11 mouse cellular contexts compared by ENCODE assay signal in genomic region chr4:55723124-55723523, GRCm38 (mm10).
DNase-seq lines count a peak whose midpoint lies in the region; ATAC-seq lines count a peak whose summit lies in the region.
"Had no signal": no experiment of that assay in that cellular context is flagged by ENCODE, and none has a peak within 500 bp of the region (broad histone marks: within the 10 kb centered on the region; RNA-seq: fewer than 3 reads in every experiment).

No protein-coding gene starts in this region.

- H3K27me3 ChIP-seq in hindbrain, embryonic 13.5 days: 0 out of 2 replicates have a peak, but pooled peaks cover 4% of the 10 kb centered on the region
- H3K27me3 ChIP-seq in hindbrain, embryonic 12.5 days: no peaks in the 10 kb centered on the region
- H3K27me3 ChIP-seq in heart, embryonic 15.5 days: 0 out of 2 replicates have a peak, but pooled peaks cover 3% of the 10 kb centered on the region
- no peaks in the 10 kb centered on the region for H3K27me3 ChIP-seq in neural tube, embryonic 14.5 days (ENCODE audit: control insufficient read depth, insufficient read depth, low read length)

- 71% methylated on average over 1 of the region's 1 CpGs for WGBS in hindbrain, embryonic 13.5 days
- 76% methylated on average over 1 of the region's 1 CpGs for WGBS in hindbrain, embryonic 12.5 days
- WGBS in heart, embryonic 15.5 days: 86% methylated on average over 1 of the region's 1 CpGs
- WGBS in neural tube, embryonic 14.5 days: 81% methylated on average over 1 of the region's 1 CpGs

- H3K4me3 ChIP-seq in hindbrain, embryonic 13.5 days: no peak overlapping the region
- H3K4me3 ChIP-seq in hindbrain, embryonic 12.5 days: no peak overlapping the region
- H3K4me3 ChIP-seq in heart, embryonic 15.5 days: no peak overlapping the region
- H3K4me3 ChIP-seq in neural tube, embryonic 14.5 days (ENCODE audit: low read depth, low read length): no peak overlapping the region
- H3K4me3 ChIP-seq: erythroblast, embryonic 14.5 days had no signal

- ATAC-seq in hindbrain, embryonic 13.5 days (ENCODE audit: low FRiP score): peak; percentile 63
- ATAC-seq in hindbrain, embryonic 12.5 days (ENCODE audit: low FRiP score): no peak
- ATAC-seq in heart, embryonic 15.5 days (replicated peaks; ENCODE audit: insufficient number of reproducible peaks, insufficient read depth, low FRiP score, low read depth): 0 out of 2 replicates have a peak, but pooled peaks have one; percentile 23
- peak; percentile 71 for ATAC-seq in neural tube, embryonic 14.5 days (ENCODE audit: low read depth)

- H3K4me2 ChIP-seq in hindbrain, embryonic 13.5 days: no peak overlapping the region
- H3K4me2 ChIP-seq in hindbrain, embryonic 12.5 days (replicated peaks): no peak overlapping the region
- no peak overlapping the region for H3K4me2 ChIP-seq in heart, embryonic 15.5 days
- H3K4me2 ChIP-seq in neural tube, embryonic 14.5 days (ENCODE audit: low read depth, low read length): no peak overlapping the region

- DNase-seq in right cerebral cortex, postnatal 10 days (ENCODE audit: low spot score in 2 of 2): peak; percentile 72 to 73
- no peak for DNase-seq in right cerebral cortex, postnatal 36 days (ENCODE audit: low spot score in 2 of 2)
- no peak for DNase-seq in kidney, postnatal 4 days
- no peak for DNase-seq in cerebellum, postnatal 25 days
- DNase-seq: kidney, postnatal 36 days; thymus, postnatal 14 days had no signal

- H3K36me3 ChIP-seq in hindbrain, embryonic 13.5 days: no peaks in the 10 kb centered on the region
- H3K36me3 ChIP-seq in hindbrain, embryonic 12.5 days: no peaks in the 10 kb centered on the region
- no peaks in the 10 kb centered on the region for H3K36me3 ChIP-seq in heart, embryonic 15.5 days
- H3K36me3 ChIP-seq in neural tube, embryonic 14.5 days (ENCODE audit: control insufficient read depth, insufficient read depth, low read length): no peaks in the 10 kb centered on the region

- no peak overlapping the region for H3K27ac ChIP-seq in hindbrain, embryonic 13.5 days
- no peak overlapping the region for H3K27ac ChIP-seq in hindbrain, embryonic 12.5 days
- no peak overlapping the region for H3K27ac ChIP-seq in heart, embryonic 15.5 days
- no peak overlapping the region for H3K27ac ChIP-seq in neural tube, embryonic 14.5 days (ENCODE audit: low read depth, low read length)

- no peaks in the 10 kb centered on the region for H3K9me3 ChIP-seq in hindbrain, embryonic 13.5 days
- H3K9me3 ChIP-seq in hindbrain, embryonic 12.5 days (replicated peaks): no peaks in the 10 kb centered on the region
- no peaks in the 10 kb centered on the region for H3K9me3 ChIP-seq in heart, embryonic 15.5 days (replicated peaks)
- no peaks in the 10 kb centered on the region for H3K9me3 ChIP-seq in neural tube, embryonic 14.5 days (ENCODE audit: control insufficient read depth, low read length)

- peaks cover 15% of the 10 kb centered on the region for H3K4me1 ChIP-seq in hindbrain, embryonic 13.5 days (replicated peaks)
- H3K4me1 ChIP-seq in hindbrain, embryonic 12.5 days: peaks cover 6% of the 10 kb centered on the region; the same call in 1 of the 2 replicates
- peaks cover 14% of the 10 kb centered on the region for H3K4me1 ChIP-seq in heart, embryonic 15.5 days (replicated peaks)
- peaks cover 7% of the 10 kb centered on the region for H3K4me1 ChIP-seq in neural tube, embryonic 14.5 days (ENCODE audit: control insufficient read depth, insufficient read depth, low read length)

- H3K9ac ChIP-seq in hindbrain, embryonic 13.5 days: no peak overlapping the region
- H3K9ac ChIP-seq in hindbrain, embryonic 12.5 days: no peak overlapping the region
- H3K9ac ChIP-seq in heart, embryonic 15.5 days: no peak overlapping the region
- H3K9ac ChIP-seq in neural tube, embryonic 14.5 days (replicated peaks; ENCODE audit: low read depth, low read length): no peak overlapping the region

Comparison
In these comparisons a context has a peak if more than half of its experiments do, and no peak if none do; other contexts are left out.
1. DNase-seq: peak in right cerebral cortex, postnatal 10 days (2 of 2); none in right cerebral cortex, postnatal 36 days (0 of 2), kidney, postnatal 4 days (0 of 2) and cerebellum, postnatal 25 days (0 of 2).